Mouse (Mus musculus): ENCODE measurements at regions not wholly inside any gene's neighbourhood (a gene's known extent, or its start where the extent isn't known, plus 50 kb on each side); places are given as distances from the start of the nearest gene placed in this dataset.

DNA sequence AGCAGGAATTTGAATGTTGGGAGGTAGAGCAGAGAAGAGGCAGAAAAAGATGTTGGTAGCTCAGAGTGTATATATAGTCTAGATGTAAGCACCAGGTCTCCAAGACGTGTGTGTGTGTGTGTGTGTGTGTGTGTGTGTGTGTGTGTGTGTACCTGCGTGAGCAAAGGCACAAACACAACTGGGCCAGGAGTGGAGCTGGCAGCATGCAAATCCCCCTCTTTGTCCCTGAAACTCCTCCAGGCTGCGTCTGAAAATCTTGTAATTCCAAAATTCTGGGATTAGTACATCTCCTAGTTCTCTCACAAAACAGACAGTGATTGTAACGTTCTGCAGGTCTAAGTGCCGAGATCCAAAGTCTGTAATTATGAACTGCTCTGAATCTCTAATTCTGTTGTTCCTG is 137.8 kb upstream of the Gm12830 start:
- TF ChIP-seq POLR2A (IDR thresholded peaks at IDR 0.05; ENCODE audit: low read depth, low read length) (no peak), RCOR1 (conservative IDR thresholded peaks at IDR 0.05; ENCODE audit: low read depth, low read length) (no peak), MEF2A (IDR thresholded peaks at IDR 0.05; ENCODE audit: borderline replicate concordance, low read depth, low read length) (no peak), MXI1 (IDR thresholded peaks at IDR 0.05; ENCODE audit: low read depth, low read length) (no peak), ETS1 (conservative IDR thresholded peaks at IDR 0.05; ENCODE audit: low read depth, low read length) (no peak), CHD2 (IDR thresholded peaks at IDR 0.05; ENCODE audit: low read length) (no peak), MAX (IDR thresholded peaks at IDR 0.05; ENCODE audit: low read length) (no peak), CTCF (conservative IDR thresholded peaks at IDR 0.05 in 1 of 2, IDR thresholded peaks at IDR 0.05 in 1 of 2; ENCODE audit: low read depth in 2 of 2, low read length in 2 of 2) (no peak)
